Mouse (Mus musculus): ENCODE measurements around the gene H6pd. TPM values are rescaled to one million over a fixed set of nuclear protein-coding genes. Genes with fewer than 3 reads are reported as not detected.
A peak's percentile ranks its signal among the peaks of the same experiment; 100 is the strongest.

H6pd gene
- polyA plus RNA-seq, 1 experiment from 2014 or later, result 18.5 TPM

DNA sequence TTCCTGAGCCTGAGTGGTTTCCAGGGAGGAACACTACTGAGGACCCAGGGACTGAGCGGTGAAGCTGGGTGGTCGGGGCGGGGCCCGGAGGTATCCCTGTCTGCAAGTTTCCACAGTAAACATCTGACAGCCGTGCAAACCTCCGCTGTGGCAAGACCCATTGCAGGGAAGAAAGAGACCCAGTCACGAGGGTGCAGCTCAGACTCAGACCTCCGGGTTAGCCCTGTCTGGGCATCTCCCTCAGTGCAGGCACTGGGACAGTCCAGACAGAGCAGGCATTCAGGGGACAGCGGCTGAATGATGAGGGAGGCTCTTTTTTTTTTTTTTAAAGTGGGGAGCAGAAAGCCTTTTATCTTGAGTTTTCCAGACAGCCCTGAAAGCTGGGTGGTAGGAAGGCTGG lies 63.6 kb downstream of the H6pd start:
- Histone ChIP-seq H3K4me1 (peaks cover 80% of the 10 kb centered on the region), H3K9me3 (replicated peaks) (no peaks in the 10 kb centered on the region), H3K4me2 (no peak overlapping the region), H3K4me3 (replicated peaks) (no peak overlapping the region), H3K27me3 (0 out of 2 replicates have a peak, but pooled peaks cover 5% of the 10 kb centered on the region), H3K36me3 (no peaks in the 10 kb centered on the region), H3K27ac (no peak overlapping the region), H3K9ac (no peak overlapping the region)
- 56% methylated on average over 9 of the region's 9 CpGs for WGBS
- no peak for ATAC-seq (replicated peaks; ENCODE audit: low FRiP score)

DNA sequence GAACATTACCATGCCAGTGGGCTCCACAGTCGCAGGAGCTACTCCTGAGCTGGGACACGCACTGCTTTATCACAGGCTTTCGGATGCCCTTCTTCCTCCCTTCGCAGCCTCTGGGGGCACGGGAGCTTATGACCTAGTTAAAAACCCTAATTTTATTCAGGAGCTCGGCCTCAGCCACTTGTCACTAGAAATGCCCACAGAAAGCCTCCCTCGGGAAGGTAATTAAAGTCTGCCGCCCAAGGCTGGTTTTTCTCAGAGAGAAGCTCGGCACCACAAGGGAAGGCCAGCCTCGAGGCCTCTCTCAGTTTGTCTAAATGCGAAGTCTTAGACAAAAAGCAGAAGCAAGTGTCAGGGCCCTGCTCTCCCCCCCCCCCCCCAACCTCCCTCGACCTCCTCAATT lies 64.6 kb downstream of the H6pd start:
- H3K9ac ChIP-seq, result no peak overlapping the region
- H3K4me2 ChIP-seq, result no peak overlapping the region

GRCm38 (mm10) chr4:149942831-149943741 lies 65.7 kb downstream of the H6pd start:
- H3K27me3 ChIP-seq, result 0 out of 2 replicates have a peak, but pooled peaks cover 5% of the 10 kb centered on the region
- H3K36me3 ChIP-seq, result no peaks in the 10 kb centered on the region
- no peak overlapping the region for H3K4me2 ChIP-seq
- no peak overlapping the region for H3K27ac ChIP-seq
- H3K4me3 ChIP-seq (replicated peaks), result no peak overlapping the region
- H3K4me1 ChIP-seq, result peaks cover 71% of the 10 kb centered on the region
- ATAC-seq (replicated peaks; ENCODE audit: low FRiP score), result no peak
- no peaks in the 10 kb centered on the region for H3K9me3 ChIP-seq (replicated peaks)
- WGBS, result 44% methylated on average over 10 of the region's 10 CpGs
- no peak overlapping the region for H3K9ac ChIP-seq

More for the DNA sequence above, 64.6 kb downstream of the H6pd start:
- Histone ChIP-seq H3K27ac (no peak overlapping the region), H3K36me3 (no peaks in the 10 kb centered on the region), H3K27me3 (0 out of 2 replicates have a peak, but pooled peaks cover 5% of the 10 kb centered on the region), H3K4me3 (replicated peaks) (no peak overlapping the region), H3K9me3 (replicated peaks) (no peaks in the 10 kb centered on the region), H3K4me1 (peaks cover 72% of the 10 kb centered on the region)
- no peak for ATAC-seq (replicated peaks; ENCODE audit: low FRiP score)
- WGBS, result 51% methylated on average over 12 of the region's 12 CpGs

GRCm38 (mm10) chr4:149941067-149941755 lies 67.6 kb downstream of the H6pd start:
- H3K4me2 ChIP-seq, result no peak overlapping the region
- 0 out of 2 replicates have a peak, but pooled peaks have one; percentile 12 for ATAC-seq (replicated peaks; ENCODE audit: low FRiP score)
- no peak overlapping the region for H3K4me3 ChIP-seq (replicated peaks)
- 0 out of 2 replicates have a peak, but pooled peaks cover 4% of the 10 kb centered on the region for H3K27me3 ChIP-seq
- WGBS, result 76% methylated on average over 18 of the region's 18 CpGs
- H3K36me3 ChIP-seq, result no peaks in the 10 kb centered on the region
- H3K27ac ChIP-seq, result no peak overlapping the region
- no peaks in the 10 kb centered on the region for H3K9me3 ChIP-seq (replicated peaks)
- H3K9ac ChIP-seq, result no peak overlapping the region
- H3K4me1 ChIP-seq, result peaks cover 69% of the 10 kb centered on the region

- no peaks in the 10 kb centered on the region for H3K36me3 ChIP-seq
- ATAC-seq (replicated peaks; ENCODE audit: low FRiP score), result no peak
- H3K27me3 ChIP-seq, result no peaks in the 10 kb centered on the region
- no peak overlapping the region for H3K9ac ChIP-seq
- H3K9me3 ChIP-seq (replicated peaks), result no peaks in the 10 kb centered on the region
- H3K27ac ChIP-seq, result peak overlapping the region; percentile 27; the same call in 1 of the 2 replicates
- peaks cover 43% of the 10 kb centered on the region for H3K4me1 ChIP-seq
- 19% methylated on average over 8 of the region's 8 CpGs for WGBS
- no peak overlapping the region for H3K4me2 ChIP-seq
- H3K4me3 ChIP-seq (replicated peaks), result no peak overlapping the region
These were observed 70.1 kb downstream of the H6pd start for GRCm38 (mm10) chr4:149938701-149939100.

DNA sequence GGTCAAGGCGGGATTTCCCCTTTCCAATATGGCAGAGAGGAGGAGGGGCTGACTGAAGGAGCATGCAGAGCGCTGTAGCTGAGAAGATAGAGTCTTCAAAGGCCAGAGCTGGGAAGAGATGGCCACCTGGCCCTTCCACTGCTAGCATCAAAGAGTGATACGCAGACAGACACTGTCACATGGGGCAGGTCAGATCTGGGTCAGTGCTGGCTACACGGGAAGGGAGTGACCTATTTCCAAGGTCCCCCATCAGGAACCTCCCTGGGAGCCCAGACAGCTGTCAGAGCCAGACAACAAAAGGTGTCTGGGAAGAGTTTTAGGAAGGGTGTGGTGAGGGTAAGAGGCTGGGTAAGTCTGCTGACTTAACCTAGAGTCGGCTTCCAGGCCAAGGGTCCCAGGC lies 71.9 kb downstream of the H6pd start:
- H3K27me3 ChIP-seq, result no peaks in the 10 kb centered on the region
- no peak overlapping the region for H3K4me2 ChIP-seq
- no peak for ATAC-seq (replicated peaks; ENCODE audit: low FRiP score)
- no peak overlapping the region for H3K4me3 ChIP-seq (replicated peaks)
- H3K9me3 ChIP-seq (replicated peaks), result no peaks in the 10 kb centered on the region
- 46% methylated on average over 5 of the region's 5 CpGs for WGBS
- peaks cover 27% of the 10 kb centered on the region for H3K4me1 ChIP-seq
- no peaks in the 10 kb centered on the region for H3K36me3 ChIP-seq
- H3K27ac ChIP-seq, result no peak overlapping the region
- H3K9ac ChIP-seq, result no peak overlapping the region

- Histone ChIP-seq H3K27me3 (no peaks in the 10 kb centered on the region), H3K9ac (no peak overlapping the region), H3K4me1 (peaks cover 17% of the 10 kb centered on the region), H3K9me3 (replicated peaks) (no peaks in the 10 kb centered on the region), H3K27ac (no peak overlapping the region), H3K4me3 (replicated peaks) (no peak overlapping the region), H3K36me3 (no peaks in the 10 kb centered on the region), H3K4me2 (no peak overlapping the region)
- ATAC-seq (replicated peaks; ENCODE audit: low FRiP score), result no peak
- WGBS, result 84% methylated on average over 6 of the region's 6 CpGs
These were observed 73.4 kb downstream of the H6pd start for GRCm38 (mm10) chr4:149935470-149935869.

DNA sequence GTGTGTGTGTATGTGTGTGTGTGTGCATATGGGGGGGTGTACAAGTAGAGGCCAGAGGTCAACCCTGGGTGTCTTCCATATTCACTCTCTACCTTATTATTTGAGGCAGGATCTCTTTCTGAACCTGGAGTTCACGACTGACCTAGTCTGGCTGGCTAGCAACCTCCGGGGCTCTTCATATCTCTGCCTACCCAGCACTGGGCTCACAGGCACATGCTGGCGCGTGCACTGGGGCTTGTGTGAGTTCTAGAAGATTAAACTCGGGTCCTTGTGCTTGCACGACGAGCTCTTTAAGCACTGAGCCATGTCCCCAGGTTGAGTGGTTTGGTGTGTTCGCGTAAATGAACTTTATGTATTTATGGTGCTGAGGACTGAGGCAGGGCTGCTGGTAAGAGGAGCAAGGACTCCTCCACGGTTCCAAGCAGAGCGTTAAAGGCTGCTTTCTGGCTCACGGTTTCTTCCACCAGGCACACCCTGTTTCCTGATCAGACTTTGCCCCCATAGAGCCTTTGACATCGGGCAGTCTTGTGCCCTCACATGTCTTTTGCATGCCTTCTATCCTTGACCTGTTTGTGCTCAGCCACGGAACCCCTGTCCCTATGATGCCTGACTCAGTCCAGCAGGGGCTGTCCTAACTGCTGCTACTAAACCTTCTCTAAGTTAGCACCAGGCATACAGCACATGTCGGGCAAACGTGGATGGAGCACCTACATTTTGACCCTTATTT lies 75.1 kb downstream of the H6pd start:
- Histone ChIP-seq H3K4me1 (peaks cover 10% of the 10 kb centered on the region), H3K27ac (no peak overlapping the region), H3K27me3 (no peaks in the 10 kb centered on the region), H3K9me3 (replicated peaks) (no peaks in the 10 kb centered on the region), H3K9ac (no peak overlapping the region), H3K36me3 (no peaks in the 10 kb centered on the region), H3K4me2 (no peak overlapping the region), H3K4me3 (replicated peaks) (no peak overlapping the region)
- WGBS, result 70% methylated on average over 16 of the region's 16 CpGs
- no peak for ATAC-seq (replicated peaks; ENCODE audit: low FRiP score)

- H3K9ac ChIP-seq, result no peak overlapping the region
- no peaks in the 10 kb centered on the region for H3K27me3 ChIP-seq
- no peak overlapping the region for H3K4me2 ChIP-seq
- H3K36me3 ChIP-seq, result no peaks in the 10 kb centered on the region
- H3K9me3 ChIP-seq (replicated peaks), result no peaks in the 10 kb centered on the region
- peaks cover 8% of the 10 kb centered on the region; the same call in 1 of the 2 replicates for H3K4me1 ChIP-seq
- WGBS, result 84% methylated on average over 7 of the region's 7 CpGs
- no peak for ATAC-seq (replicated peaks; ENCODE audit: low FRiP score)
- no peak overlapping the region for H3K27ac ChIP-seq
- no peak overlapping the region for H3K4me3 ChIP-seq (replicated peaks)
These were observed 75.8 kb downstream of the H6pd start for GRCm38 (mm10) chr4:149933025-149933424.

GRCm38 (mm10) chr4:149932108-149932815 lies 76.6 kb downstream of the H6pd start:
- H3K9me3 ChIP-seq (replicated peaks), result no peaks in the 10 kb centered on the region
- no peaks in the 10 kb centered on the region for H3K36me3 ChIP-seq
- no peak overlapping the region for H3K4me2 ChIP-seq
- no peaks in the 10 kb centered on the region for H3K27me3 ChIP-seq
- ATAC-seq (replicated peaks; ENCODE audit: low FRiP score), result no peak
- H3K27ac ChIP-seq, result no peak overlapping the region
- H3K4me3 ChIP-seq (replicated peaks), result no peak overlapping the region
- H3K4me1 ChIP-seq, result peaks cover 7% of the 10 kb centered on the region; the same call in 1 of the 2 replicates
- 85% methylated on average over 9 of the region's 9 CpGs for WGBS
- no peak overlapping the region for H3K9ac ChIP-seq

- H3K9me3 ChIP-seq (replicated peaks), result no peaks in the 10 kb centered on the region
- H3K9ac ChIP-seq, result no peak overlapping the region
- no peaks in the 10 kb centered on the region for H3K4me1 ChIP-seq
- no peak for ATAC-seq (replicated peaks; ENCODE audit: low FRiP score)
- H3K27ac ChIP-seq, result no peak overlapping the region
- no peaks in the 10 kb centered on the region for H3K36me3 ChIP-seq
- no peaks in the 10 kb centered on the region for H3K27me3 ChIP-seq
- 54% methylated on average over 3 of the region's 3 CpGs for WGBS
- no peak overlapping the region for H3K4me3 ChIP-seq (replicated peaks)
- H3K4me2 ChIP-seq, result no peak overlapping the region
These were observed 78.1 kb downstream of the H6pd start for GRCm38 (mm10) chr4:149930755-149931154.

All from kidney, embryonic 15.5 days (tissue).